Mouse (Mus musculus): ENCODE measurements around the gene Cmtm2b. TPM values are rescaled to one million over a fixed set of nuclear protein-coding genes. Genes with fewer than 3 reads are reported as not detected.

Gene Cmtm2b
- polyA plus RNA-seq, 1 experiment from 2014 or later: not detected

Other genes starting within 250 kb of the Cmtm2b start
- gene Cdh5, start 220.6 kb upstream of the Cmtm2b start, polyA plus RNA-seq (2015; fragmentation: Nextera tagmentation; extraction: Ambion mirVana): 8.7 and 10.2 TPM in 2 replicates
- 0.05 TPM in 1 of 2 replicates, not detected in the other for gene Bean1, start 151.8 kb upstream of the Cmtm2b start, polyA plus RNA-seq (2015; fragmentation: Nextera tagmentation; extraction: Ambion mirVana)
- gene Tk2, start 73.7 kb upstream of the Cmtm2b start, polyA plus RNA-seq (2015; fragmentation: Nextera tagmentation; extraction: Ambion mirVana): 5.9 and 6.3 TPM in 2 replicates
- gene Cklf, start 71.4 kb upstream of the Cmtm2b start, polyA plus RNA-seq (2015; fragmentation: Nextera tagmentation; extraction: Ambion mirVana): 16.4 and 16.7 TPM in 2 replicates
- gene Cmtm2a, start 29.0 kb upstream of the Cmtm2b start, polyA plus RNA-seq (2015; fragmentation: Nextera tagmentation; extraction: Ambion mirVana): not detected in 2 replicates
- gene Gm45711, start 12.1 kb upstream of the Cmtm2b start, polyA plus RNA-seq (2015; fragmentation: Nextera tagmentation; extraction: Ambion mirVana): not detected in 2 replicates
- not detected in 2 replicates for gene Cmtm1, start 12.1 kb upstream of the Cmtm2b start, polyA plus RNA-seq (2015; fragmentation: Nextera tagmentation; extraction: Ambion mirVana)
- gene Gm11020, start 663 bp upstream of the Cmtm2b start, polyA plus RNA-seq (2015; fragmentation: Nextera tagmentation; extraction: Ambion mirVana): not detected in 2 replicates
- 17.6 and 18.9 TPM in 2 replicates for gene Cmtm3, start 17.2 kb downstream of the Cmtm2b start, polyA plus RNA-seq (2015; fragmentation: Nextera tagmentation; extraction: Ambion mirVana)
- gene Cmtm4, start 73.6 kb downstream of the Cmtm2b start, polyA plus RNA-seq (2015; fragmentation: Nextera tagmentation; extraction: Ambion mirVana): 0.41 and 0.45 TPM in 2 replicates
- 11.3 and 11.8 TPM in 2 replicates for gene Dync1li2, start 120.8 kb downstream of the Cmtm2b start, polyA plus RNA-seq (2015; fragmentation: Nextera tagmentation; extraction: Ambion mirVana)
- 0.02 and 0.08 TPM in 2 replicates for gene Terb1, start 187.7 kb downstream of the Cmtm2b start, polyA plus RNA-seq (2015; fragmentation: Nextera tagmentation; extraction: Ambion mirVana)
- 23.0 and 28.5 TPM in 2 replicates for gene Nae1, start 212.4 kb downstream of the Cmtm2b start, polyA plus RNA-seq (2015; fragmentation: Nextera tagmentation; extraction: Ambion mirVana)
- gene Car7, start 212.5 kb downstream of the Cmtm2b start, polyA plus RNA-seq (2015; fragmentation: Nextera tagmentation; extraction: Ambion mirVana): 2.0 and 3.4 TPM in 2 replicates